Comparison of ENCODE assay signal across 24 mouse cellular contexts in the genomic region with DNA sequence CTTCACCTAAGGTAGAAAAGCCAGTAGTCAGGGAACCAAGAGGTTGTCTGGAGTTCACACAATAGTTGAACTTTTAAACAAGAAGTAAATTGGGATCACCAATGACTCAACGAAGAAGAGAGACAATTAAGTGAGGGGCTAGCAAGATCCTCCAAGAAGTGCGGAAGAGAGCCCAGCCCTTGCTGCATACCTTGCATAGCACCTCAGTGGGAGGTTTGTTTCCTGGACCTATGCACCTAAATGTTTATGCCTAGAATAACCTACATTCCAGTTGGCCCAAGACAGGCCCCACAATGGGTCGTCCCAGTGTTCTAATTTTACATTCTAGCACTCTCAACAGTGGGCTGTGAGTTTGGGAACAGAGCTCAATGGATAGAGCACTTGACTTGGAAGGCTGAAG. TPM values are rescaled to one million over a fixed set of nuclear protein-coding genes. Genes with fewer than 3 reads are reported as not detected.
"Had no signal": no experiment of that assay in that cellular context is flagged by ENCODE, and none has a peak within 500 bp of the region (broad histone marks: within the 10 kb centered on the region; RNA-seq: fewer than 3 reads in every experiment).

No protein-coding gene starts in this region.

- H3K27ac ChIP-seq: midbrain, embryonic 10.5 days; midbrain, embryonic 12.5 days; neural tube, embryonic 13.5 days; neural tube, embryonic 15.5 days had no signal

- DNase-seq: lung, adult 18-20 months; lung, embryonic 14.5 days; lung, postnatal 10 days; lung, postnatal 4 days; midbrain, embryonic 14.5 days; retina, postnatal 1 day; right cerebral cortex, adult 18-20 months; right cerebral cortex, postnatal 25 days; right cerebral cortex, postnatal 4 days; spleen, adult 18-20 months; thymus, adult 18-20 months; thymus, postnatal 25 days; thymus, postnatal 4 days had no signal

- H3K4me1 ChIP-seq: midbrain, embryonic 10.5 days; midbrain, embryonic 12.5 days; neural tube, embryonic 13.5 days; neural tube, embryonic 15.5 days had no signal

- H3K27me3 ChIP-seq: midbrain, embryonic 12.5 days; neural tube, embryonic 13.5 days; neural tube, embryonic 15.5 days had no signal

- H3K4me3 ChIP-seq: midbrain, embryonic 10.5 days; midbrain, embryonic 12.5 days; myocyte; neural tube, embryonic 13.5 days; neural tube, embryonic 15.5 days had no signal

- H3K36me3 ChIP-seq: midbrain, embryonic 10.5 days; midbrain, embryonic 12.5 days; neural tube, embryonic 13.5 days; neural tube, embryonic 15.5 days had no signal

- H3K9me3 ChIP-seq: midbrain, embryonic 10.5 days; midbrain, embryonic 12.5 days; neural tube, embryonic 13.5 days; neural tube, embryonic 15.5 days had no signal

RNA-seq across cellular contexts. Expression of a gene that starts 43.7 kb away (rescaled TPM):
- total RNA-seq: megakaryocyte-erythroid progenitor cell, adult 5-6 weeks had no signal
- polyA plus RNA-seq: lung, embryonic 14.5 days; lung, embryonic 16.5 days; midbrain, embryonic 10.5 days; midbrain, embryonic 12.5 days; midbrain, embryonic 14.5 days; midbrain, embryonic 16.5 days; myocyte; neural tube, embryonic 13.5 days; neural tube, embryonic 15.5 days; small intestine, adult 2 months; stomach, embryonic 14.5 days had no signal

RNA-seq across cellular contexts. Expression of a gene that starts 57.5 kb away (rescaled TPM):
- polyA plus RNA-seq: midbrain, embryonic 10.5 days; midbrain, embryonic 12.5 days; midbrain, embryonic 16.5 days; myocyte; neural tube, embryonic 11.5 days had no signal
